Comparison of ENCODE assay signal across 10 mouse cellular contexts in genomic region chr19:46970121-46970729, GRCm38 (mm10). TPM values are rescaled to one million over a fixed set of nuclear protein-coding genes. Genes with fewer than 3 reads are reported as not detected.
DNase-seq lines count a peak whose midpoint lies in the region; ATAC-seq and TF ChIP-seq lines count a peak whose summit lies in the region.
"Had no signal": no experiment of that assay in that cellular context is flagged by ENCODE, and none has a peak within 500 bp of the region (broad histone marks: within the 10 kb centered on the region; RNA-seq: fewer than 3 reads in every experiment).

No protein-coding gene starts in this region.

- no peaks in the 10 kb centered on the region for H3K9me3 ChIP-seq in hindbrain, embryonic 14.5 days (ENCODE audit: control insufficient read depth, low read length)
- no peaks in the 10 kb centered on the region for H3K9me3 ChIP-seq in midbrain, embryonic 13.5 days
- H3K9me3 ChIP-seq: embryonic facial prominence, embryonic 13.5 days; limb, embryonic 15.5 days had no signal

- DNase-seq in cerebellum, adult 2 months = peak in 1 of 2 experiments; percentile 29
- no peak for DNase-seq in cerebellum, adult 8-10 months
- DNase-seq in CD4-positive helper T cell, adult 2 months (ENCODE audit: low read depth, low spot score) = peak; percentile 68
- no peak for DNase-seq in hindbrain, embryonic 14.5 days (ENCODE audit: low spot score)
- no peak for DNase-seq in cerebellum, postnatal 10 days
- DNase-seq in frontal cortex, postnatal 14 days (ENCODE audit: low spot score in 2 of 2) = no peak

- ATAC-seq in hindbrain, embryonic 14.5 days (ENCODE audit: low FRiP score) = no peak
- peak; percentile 28; the same call in 1 of the 2 replicates for ATAC-seq in midbrain, embryonic 13.5 days
- ATAC-seq in megakaryocyte-erythroid progenitor cell, adult 5-6 weeks (replicated peaks; ENCODE audit: low FRiP score, low TSS enrichment, poor library complexity, severe bottlenecking) = no peak

- H3K4me3 ChIP-seq in cerebellum, adult 2 months (replicated peaks; ENCODE audit: insufficient read depth, low read depth, low read length) = no peak overlapping the region
- H3K4me3 ChIP-seq in hindbrain, embryonic 14.5 days (replicated peaks; ENCODE audit: low read length) = no peak overlapping the region
- H3K4me3 ChIP-seq in midbrain, embryonic 13.5 days (replicated peaks) = no peak overlapping the region
- H3K4me3 ChIP-seq: embryonic facial prominence, embryonic 13.5 days; limb, embryonic 15.5 days had no signal

- H3K27ac ChIP-seq in cerebellum, adult 2 months (ENCODE audit: insufficient read depth, low read length) = peak overlapping the region; percentile 17; the same call in 1 of the 2 replicates
- H3K27ac ChIP-seq in hindbrain, embryonic 14.5 days = peak overlapping the region; percentile 23; the same call in 1 of the 2 replicates
- H3K27ac ChIP-seq in midbrain, embryonic 13.5 days = peak overlapping the region; percentile 94
- H3K27ac ChIP-seq: embryonic facial prominence, embryonic 13.5 days; limb, embryonic 15.5 days had no signal

- no peaks in the 10 kb centered on the region for H3K36me3 ChIP-seq in hindbrain, embryonic 14.5 days (replicated peaks; ENCODE audit: control insufficient read depth, insufficient read depth)
- no peaks in the 10 kb centered on the region for H3K36me3 ChIP-seq in midbrain, embryonic 13.5 days
- H3K36me3 ChIP-seq: embryonic facial prominence, embryonic 13.5 days; limb, embryonic 15.5 days had no signal

- TF ChIP-seq POLR2A in cerebellum, adult 2 months (IDR thresholded peaks at IDR 0.05; ENCODE audit: borderline replicate concordance, insufficient read depth, low read length) = no peak

- no peak overlapping the region for H3K4me2 ChIP-seq in hindbrain, embryonic 14.5 days (replicated peaks)
- no peak overlapping the region for H3K4me2 ChIP-seq in midbrain, embryonic 13.5 days (replicated peaks)
- H3K4me2 ChIP-seq: embryonic facial prominence, embryonic 13.5 days; limb, embryonic 15.5 days had no signal

- H3K27me3 ChIP-seq in cerebellum, adult 2 months (ENCODE audit: control insufficient read depth, insufficient read depth, low read length) = no peaks in the 10 kb centered on the region
- no peaks in the 10 kb centered on the region for H3K27me3 ChIP-seq in hindbrain, embryonic 14.5 days (ENCODE audit: control insufficient read depth, insufficient read depth, low read length)
- H3K27me3 ChIP-seq in midbrain, embryonic 13.5 days = no peaks in the 10 kb centered on the region
- H3K27me3 ChIP-seq: embryonic facial prominence, embryonic 13.5 days; limb, embryonic 15.5 days had no signal

- peaks cover 19% of the 10 kb centered on the region for H3K4me1 ChIP-seq in cerebellum, adult 2 months (ENCODE audit: control insufficient read depth, insufficient read depth, low read length)
- peaks cover 22% of the 10 kb centered on the region for H3K4me1 ChIP-seq in hindbrain, embryonic 14.5 days (replicated peaks; ENCODE audit: control insufficient read depth, insufficient read depth, low read length)
- peaks cover 30% of the 10 kb centered on the region for H3K4me1 ChIP-seq in midbrain, embryonic 13.5 days (replicated peaks)

- no peak for TF ChIP-seq CTCF in cerebellum, adult 2 months (IDR thresholded peaks at IDR 0.05; ENCODE audit: borderline replicate concordance, insufficient read depth, low read depth, low read length)

- no peak overlapping the region for H3K9ac ChIP-seq in hindbrain, embryonic 14.5 days
- no peak overlapping the region for H3K9ac ChIP-seq in midbrain, embryonic 13.5 days (replicated peaks)
- H3K9ac ChIP-seq: embryonic facial prominence, embryonic 13.5 days; limb, embryonic 15.5 days had no signal

- 64% methylated on average over 13 of the region's 13 CpGs for WGBS in cerebellum, adult 2 months
- WGBS in hindbrain, embryonic 14.5 days = 69% methylated on average over 13 of the region's 13 CpGs
- WGBS in midbrain, embryonic 13.5 days = 61% methylated on average over 13 of the region's 13 CpGs

RNA-seq across cellular contexts. Expression of gene Ina, which starts 44.3 kb away (rescaled TPM):
- 214 and 232 TPM in 2 replicates for polyA plus RNA-seq in cerebellum, adult 2 months (2012; rRNA removed)
- polyA plus RNA-seq in hindbrain, embryonic 14.5 days (2014; fragmentation: Nextera tagmentation; extraction: Ambion mirVana) = 608 and 616 TPM in 2 replicates
- polyA plus RNA-seq in midbrain, embryonic 13.5 days (2015; fragmentation: Nextera tagmentation; extraction: Ambion mirVana) = 481 and 511 TPM in 2 replicates
- 1.1 TPM in 1 of 2 replicates, not detected in the other for total RNA-seq in megakaryocyte-erythroid progenitor cell, adult 5-6 weeks (2014; fragmentation: Nextera tagmentation)
- 0.09 and 0.27 TPM in 2 replicates for total RNA-seq in megakaryocyte-erythroid progenitor cell, adult 5-6 weeks (2017)

RNA-seq across cellular contexts. Expression of gene Nt5c2, which starts 44.7 kb away (rescaled TPM):
- 48.9 and 49.3 TPM in 2 replicates for polyA plus RNA-seq in cerebellum, adult 2 months (2012; rRNA removed)
- 84.9 and 93.8 TPM in 2 replicates for polyA plus RNA-seq in hindbrain, embryonic 14.5 days (2014; fragmentation: Nextera tagmentation; extraction: Ambion mirVana)
- polyA plus RNA-seq in midbrain, embryonic 13.5 days (2015; fragmentation: Nextera tagmentation; extraction: Ambion mirVana) = 96.0 and 97.2 TPM in 2 replicates
- total RNA-seq in megakaryocyte-erythroid progenitor cell, adult 5-6 weeks (2014; fragmentation: Nextera tagmentation) = 87.1 and 88.5 TPM in 2 replicates
- total RNA-seq in megakaryocyte-erythroid progenitor cell, adult 5-6 weeks (2017) = 142 and 145 TPM in 2 replicates

Comparison
In these comparisons a context has a peak if more than half of its experiments do, and no peak if none do; other contexts are left out.
1. H3K27ac ChIP-seq: peak in every context shown above with its lines; median percentile 94 in midbrain, embryonic 13.5 days; 23 in hindbrain, embryonic 14.5 days; 17 in cerebellum, adult 2 months.